Mouse (Mus musculus): ENCODE measurements at regions not wholly inside any gene's neighbourhood (a gene's known extent, or its start where the extent isn't known, plus 50 kb on each side); places are given as distances from the start of the nearest gene placed in this dataset.

- DNase-seq (ENCODE audit: low spot score) = no peak
- intact Hi-C loops (cut with DNase I) = no loop called here
These were observed 71.7 kb downstream of the Zfp945 start for GRCm38 (mm10) chr17:22795213-22795612.

- intact Hi-C loops (cut with DNase I) = no loop called here
- no peak for DNase-seq (ENCODE audit: low spot score)
These were observed 82.5 kb downstream of the Zfp945 start for GRCm38 (mm10) chr17:22784481-22784880.

GRCm38 (mm10) chr17:22745736-22746135 lies 121.2 kb downstream of the Zfp945 start:
- DNase-seq (ENCODE audit: low spot score) = no peak
- intact Hi-C loops (cut with DNase I) = no loop called here

GRCm38 (mm10) chr17:22739581-22740178 lies 127.3 kb downstream of the Zfp945 start:
- intact Hi-C loops (cut with DNase I) = loop anchor here (5.0 kb wide), 1 partner anchor 78 kb away; no protein-coding TSS in a partner anchor
- DNase-seq (ENCODE audit: low spot score) = peak; percentile 20

GRCm38 (mm10) chr17:22739173-22739572 lies 127.8 kb downstream of the Zfp945 start:
- DNase-seq (ENCODE audit: low spot score) = no peak
- intact Hi-C loops (cut with DNase I) = no loop called here

GRCm38 (mm10) chr17:22736360-22736759 lies 130.6 kb downstream of the Zfp945 start:
- intact Hi-C loops (cut with DNase I) = no loop called here
- no peak for DNase-seq (ENCODE audit: low spot score)
